Mouse (Mus musculus) monocyte, adult 5-6 weeks (primary cell): ENCODE data around the gene Tap1. TPM values are rescaled to one million over a fixed set of nuclear protein-coding genes. Genes with fewer than 3 reads are reported as not detected.
A peak's percentile ranks its signal among the peaks of the same experiment; 100 is the strongest.

Source experiments
- ATAC-seq: fragments of 153-309, 156-312 bp; replicated peaks from 2 replicates; pipeline ENCODE4 v1.8.0; 2017; ENCODE audit warnings: mild to moderate bottlenecking; ENCODE audit not compliant: low TSS enrichment, insufficient number of reproducible peaks, severe bottlenecking, poor library complexity, low FRiP score
- total RNA-seq: library from RNA; stranded (forward); fragments of 200-1000, 200-491, 200-594 nt; gene quantifications from 3 replicates; pipeline ENCODE4 v1.2.3, GENCODE M21; 2017

Tap1 gene
- total RNA-seq, 1 experiment from 2014 or later = 145 TPM

GRCm38 (mm10) chr17:34174075-34174474 is 13.3 kb upstream of the Tap1 start:
- peak; percentile 48 for ATAC-seq

- no peak for ATAC-seq
These were observed 10.2 kb upstream of the Tap1 start for GRCm38 (mm10) chr17:34177179-34177578.

GRCm38 (mm10) chr17:34179019-34179418 is 8.3 kb upstream of the Tap1 start:
- ATAC-seq = no peak

- ATAC-seq = peak; percentile 61
These were observed 7.2 kb upstream of the Tap1 start for GRCm38 (mm10) chr17:34179913-34180859.

GRCm38 (mm10) chr17:34183564-34184219 is 3.7 kb upstream of the Tap1 start:
- no peak for ATAC-seq

GRCm38 (mm10) chr17:34185526-34185925 is 1.8 kb upstream of the Tap1 start:
- no peak for ATAC-seq

GRCm38 (mm10) chr17:34186885-34187260 is 480 bp upstream of the Tap1 start:
- no peak for ATAC-seq

GRCm38 (mm10) chr17:34188010-34188409 is 657 bp downstream of the Tap1 start:
- no peak for ATAC-seq

- ATAC-seq = no peak
These were observed 1.6 kb downstream of the Tap1 start for GRCm38 (mm10) chr17:34188986-34189385.

GRCm38 (mm10) chr17:34192852-34193251 is 5.5 kb downstream of the Tap1 start:
- ATAC-seq = no peak

- ATAC-seq = no peak
These were observed 6.1 kb downstream of the Tap1 start for GRCm38 (mm10) chr17:34193468-34193867.

GRCm38 (mm10) chr17:34194723-34195122 is 7.4 kb downstream of the Tap1 start:
- ATAC-seq = no peak

GRCm38 (mm10) chr17:34196491-34196890 is 9.1 kb downstream of the Tap1 start:
- ATAC-seq = 0 out of 2 replicates have a peak, but pooled peaks have one; percentile 20

- ATAC-seq = peak; percentile 77
These were observed 9.9 kb downstream of the Tap1 start, which contains the start of gene Psmb8 for GRCm38 (mm10) chr17:34196941-34197894. Gene Psmb8 (plus strand): TSS chr17:34197721.

- peak; percentile 72 for ATAC-seq
These were observed 10.7 kb downstream of the Tap1 start for GRCm38 (mm10) chr17:34197904-34198520.

GRCm38 (mm10) chr17:34198521-34198912 is 11.2 kb downstream of the Tap1 start:
- no peak for ATAC-seq

- no peak for ATAC-seq
These were observed 11.8 kb downstream of the Tap1 start for GRCm38 (mm10) chr17:34199050-34199619.

GRCm38 (mm10) chr17:34200047-34200446 is 12.7 kb downstream of the Tap1 start:
- no peak for ATAC-seq
